Mouse (Mus musculus): ENCODE results near the gene Csf2rb2. TPM values are rescaled to one million over a fixed set of nuclear protein-coding genes. Genes with fewer than 3 reads are reported as not detected.
"Not testable (repeated sequence)": the region's sequence is repeated elsewhere in the genome, so short reads cannot be mapped to it uniquely, and the experiment has no call there.

Csf2rb2 gene
- polyA plus RNA-seq, 1 experiment from 2014 or later = 0.17 TPM

GRCm38 (mm10) chr15:78339627-78340423, 34.3 kb upstream of the Csf2rb2 start:
- peak; percentile 95 for TF ChIP-seq CTCF (IDR thresholded peaks at IDR 0.05; ENCODE audit: low read depth)
- H3K9ac ChIP-seq (ENCODE audit: low read length); H3K36me3 ChIP-seq (ENCODE audit: control insufficient read depth, insufficient read depth, low read length); H3K4me3 ChIP-seq (ENCODE audit: low read depth, low read length); H3K4me2 ChIP-seq (replicated peaks; ENCODE audit: low read depth); H3K9me3 ChIP-seq (ENCODE audit: control insufficient read depth, low read length); H3K27me3 ChIP-seq (ENCODE audit: control insufficient read depth, insufficient read depth, low read length); ATAC-seq (ENCODE audit: low FRiP score, low TSS enrichment); H3K4me1 ChIP-seq (replicated peaks; ENCODE audit: control insufficient read depth, insufficient read depth): not testable (repeated sequence)
- 0 out of 2 replicates have a peak overlapping the region, but pooled peaks have one; percentile 13 for H3K27ac ChIP-seq (replicated peaks)
- peak; percentile 50 for DNase-seq (ENCODE audit: low spot score)
- WGBS = 19% methylated on average over 7 of the region's 7 CpGs

DNA sequence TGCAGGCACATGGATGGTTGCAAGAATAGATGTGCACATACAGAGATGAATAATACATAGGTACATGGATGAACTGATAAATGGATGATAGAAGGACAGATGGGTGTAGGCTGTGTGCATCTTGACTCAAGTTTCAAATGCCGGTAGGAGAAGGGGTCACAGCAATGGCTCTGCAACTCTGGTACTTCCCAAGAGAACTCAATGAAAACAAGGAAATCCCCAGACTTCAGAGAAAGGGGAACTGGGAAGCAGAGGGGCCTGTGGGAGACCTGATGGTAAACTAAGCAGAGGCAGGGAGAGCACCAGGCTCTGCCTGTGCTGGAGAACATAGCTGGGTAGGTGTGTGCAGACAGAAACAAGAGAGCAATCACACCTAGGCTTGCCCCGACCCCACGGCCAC, 28.9 kb upstream of the Csf2rb2 start:
- H3K9me3 ChIP-seq (ENCODE audit: control insufficient read depth, low read length) = no peaks in the 10 kb centered on the region
- no peaks in the 10 kb centered on the region for H3K4me1 ChIP-seq (replicated peaks; ENCODE audit: control insufficient read depth, insufficient read depth)
- H3K27me3 ChIP-seq (ENCODE audit: control insufficient read depth, insufficient read depth, low read length) = no peaks in the 10 kb centered on the region
- H3K36me3 ChIP-seq (ENCODE audit: control insufficient read depth, insufficient read depth, low read length) = no peaks in the 10 kb centered on the region
- TF ChIP-seq CTCF (IDR thresholded peaks at IDR 0.05; ENCODE audit: low read depth) (no peak), EP300 (optimal IDR thresholded peaks at IDR 0.05) (no peak)
- H3K27ac ChIP-seq (replicated peaks) = no peak overlapping the region
- H3K4me3 ChIP-seq (ENCODE audit: low read depth, low read length) = no peak overlapping the region
- ATAC-seq (ENCODE audit: low FRiP score, low TSS enrichment) (no peak), DNase-seq (ENCODE audit: low spot score) (no peak)
- WGBS = 63% methylated on average over 3 of the region's 3 CpGs
- no peak overlapping the region for H3K9ac ChIP-seq (ENCODE audit: low read length)
- H3K4me2 ChIP-seq (replicated peaks; ENCODE audit: low read depth) = no peak overlapping the region

- no peak overlapping the region for H3K9ac ChIP-seq (ENCODE audit: low read length)
- H3K4me1 ChIP-seq (replicated peaks; ENCODE audit: control insufficient read depth, insufficient read depth) = no peaks in the 10 kb centered on the region
- H3K4me2 ChIP-seq (replicated peaks; ENCODE audit: low read depth) = no peak overlapping the region
- H3K9me3 ChIP-seq (ENCODE audit: control insufficient read depth, low read length) = no peaks in the 10 kb centered on the region
- TF ChIP-seq EP300 (optimal IDR thresholded peaks at IDR 0.05) = no peak
- TF ChIP-seq CTCF (IDR thresholded peaks at IDR 0.05; ENCODE audit: low read depth) = no peak
- no peak overlapping the region for H3K27ac ChIP-seq (replicated peaks)
- DNase-seq (ENCODE audit: low spot score) (no peak), ATAC-seq (ENCODE audit: low FRiP score, low TSS enrichment) (no peak)
- no peak overlapping the region for H3K4me3 ChIP-seq (ENCODE audit: low read depth, low read length)
- H3K36me3 ChIP-seq (ENCODE audit: control insufficient read depth, insufficient read depth, low read length) = no peaks in the 10 kb centered on the region
- WGBS = 65% methylated on average over 6 of the region's 6 CpGs
- no peaks in the 10 kb centered on the region for H3K27me3 ChIP-seq (ENCODE audit: control insufficient read depth, insufficient read depth, low read length)
Measured at GRCm38 (mm10) chr15:78332981-78333380, 27.5 kb upstream of the Csf2rb2 start.

GRCm38 (mm10) chr15:78331523-78332340, 26.2 kb upstream of the Csf2rb2 start:
- H3K27ac ChIP-seq (replicated peaks) = no peak overlapping the region
- no peaks in the 10 kb centered on the region for H3K36me3 ChIP-seq (ENCODE audit: control insufficient read depth, insufficient read depth, low read length)
- H3K4me1 ChIP-seq (replicated peaks; ENCODE audit: control insufficient read depth, insufficient read depth) = no peaks in the 10 kb centered on the region
- ATAC-seq (ENCODE audit: low FRiP score, low TSS enrichment) = no peak
- no peak for DNase-seq (ENCODE audit: low spot score)
- 47% methylated on average over 5 of the region's 5 CpGs for WGBS
- no peaks in the 10 kb centered on the region for H3K27me3 ChIP-seq (ENCODE audit: control insufficient read depth, insufficient read depth, low read length)
- H3K9ac ChIP-seq (ENCODE audit: low read length) = no peak overlapping the region
- no peak overlapping the region for H3K4me2 ChIP-seq (replicated peaks; ENCODE audit: low read depth)
- H3K4me3 ChIP-seq (ENCODE audit: low read depth, low read length) = no peak overlapping the region
- no peaks in the 10 kb centered on the region for H3K9me3 ChIP-seq (ENCODE audit: control insufficient read depth, low read length)
- TF ChIP-seq CTCF (IDR thresholded peaks at IDR 0.05; ENCODE audit: low read depth) (no peak), EP300 (optimal IDR thresholded peaks at IDR 0.05) (no peak)

DNA sequence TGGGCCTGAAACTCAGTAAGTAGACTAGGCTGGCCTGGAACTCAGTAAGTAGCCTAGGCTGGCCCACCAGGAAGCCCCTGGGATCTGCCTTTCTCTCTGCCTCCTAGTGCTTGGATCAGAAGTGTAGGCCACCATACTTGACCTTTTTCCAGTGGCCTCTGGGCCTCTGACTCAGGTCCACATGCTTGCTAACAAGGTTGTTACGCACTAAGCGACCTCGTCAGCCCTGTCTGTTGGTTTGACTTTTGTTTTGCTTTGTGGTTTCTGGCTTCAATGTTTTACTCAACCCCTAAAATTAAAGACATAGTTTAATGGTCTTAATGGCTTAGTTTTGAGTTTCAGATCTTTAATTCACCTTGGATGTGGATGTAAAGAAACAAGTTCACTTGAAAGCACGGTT, 25.2 kb upstream of the Csf2rb2 start:
- Histone ChIP-seq H3K9me3 (ENCODE audit: control insufficient read depth, low read length) (no peaks in the 10 kb centered on the region), H3K4me3 (ENCODE audit: low read depth, low read length) (no peak overlapping the region), H3K27me3 (ENCODE audit: control insufficient read depth, insufficient read depth, low read length) (no peaks in the 10 kb centered on the region), H3K27ac (replicated peaks) (no peak overlapping the region), H3K9ac (ENCODE audit: low read length) (no peak overlapping the region), H3K4me2 (replicated peaks; ENCODE audit: low read depth) (no peak overlapping the region), H3K36me3 (ENCODE audit: control insufficient read depth, insufficient read depth, low read length) (no peaks in the 10 kb centered on the region), H3K4me1 (replicated peaks; ENCODE audit: control insufficient read depth, insufficient read depth) (no peaks in the 10 kb centered on the region)
- 89% methylated on average over 4 of the region's 4 CpGs for WGBS
- DNase-seq (ENCODE audit: low spot score) (no peak), ATAC-seq (ENCODE audit: low FRiP score, low TSS enrichment) (no peak)
- TF ChIP-seq CTCF (IDR thresholded peaks at IDR 0.05; ENCODE audit: low read depth) (no peak), EP300 (optimal IDR thresholded peaks at IDR 0.05) (no peak)

GRCm38 (mm10) chr15:78329972-78330371, 24.5 kb upstream of the Csf2rb2 start:
- ATAC-seq (ENCODE audit: low FRiP score, low TSS enrichment); H3K9ac ChIP-seq (ENCODE audit: low read length); H3K27me3 ChIP-seq (ENCODE audit: control insufficient read depth, insufficient read depth, low read length); H3K4me3 ChIP-seq (ENCODE audit: low read depth, low read length); H3K27ac ChIP-seq (replicated peaks); H3K4me1 ChIP-seq (replicated peaks; ENCODE audit: control insufficient read depth, insufficient read depth); H3K9me3 ChIP-seq (ENCODE audit: control insufficient read depth, low read length); DNase-seq (ENCODE audit: low spot score); H3K4me2 ChIP-seq (replicated peaks; ENCODE audit: low read depth); H3K36me3 ChIP-seq (ENCODE audit: control insufficient read depth, insufficient read depth, low read length): not testable (repeated sequence)
- WGBS = 77% methylated on average over 6 of the region's 6 CpGs
